Mouse (Mus musculus) kidney, adult 2 months (tissue): ENCODE measurements around the gene Pram1.

Experiments used
- CTCF ChIP-seq: fragments of 200-500 bp; conservative IDR thresholded peaks from 2 replicates; pipeline ENCODE4 v1.5.1; 2011; ENCODE audit warnings: low read depth, mild to moderate bottlenecking, control low read depth, low read length, moderate library complexity, mixed read lengths; ENCODE audit not compliant: insufficient read depth, insufficient read length
- POLR2A ChIP-seq: fragments of 200-500 bp; IDR thresholded peaks from one replicate; pipeline ENCODE4 v1.6.1; 2011; ENCODE audit warnings: low read depth, low read length, control low read depth

GRCm38 (mm10) chr17:33598506-33598905 is 39.4 kb upstream of the Pram1 start:
- no peak for TF ChIP-seq POLR2A
- no peak for TF ChIP-seq CTCF
